Mouse (Mus musculus): Measurements from ENCODE around the gene Kifc1. TPM values are rescaled to one million over a fixed set of nuclear protein-coding genes. Genes with fewer than 3 reads are reported as not detected.
"Not testable (repeated sequence)": the region's sequence is repeated elsewhere in the genome, so short reads cannot be mapped to it uniquely, and the experiment has no call there.

The Kifc1 gene
- polyA plus RNA-seq, 1 experiment from 2014 or later = 2.6 TPM

DNA sequence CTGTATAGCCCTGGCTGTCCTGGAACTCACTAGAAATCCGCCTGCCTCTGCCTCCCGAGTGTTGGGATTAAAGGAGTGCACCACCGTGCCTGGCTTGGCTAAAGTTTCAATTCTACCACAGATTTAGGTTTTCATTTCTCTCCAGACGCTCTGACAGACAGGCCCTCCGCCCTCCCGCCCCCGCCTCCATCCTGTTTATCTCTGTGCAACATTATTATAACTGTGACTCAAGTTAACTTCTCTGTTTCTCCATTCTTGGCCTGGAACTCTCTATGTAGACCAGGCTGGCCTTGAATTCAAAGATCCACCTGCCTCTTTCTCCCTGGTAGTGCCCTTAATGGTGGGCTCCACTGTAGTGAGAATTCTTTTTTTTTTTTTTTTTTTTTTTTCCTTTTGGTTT lies 12.0 kb upstream of the Kifc1 start:
- 49% methylated on average over 7 of the region's 7 CpGs for WGBS (ENCODE audit: insufficient replicate concordance)
- Histone ChIP-seq H3K9ac (replicated peaks) (no peak overlapping the region), H3K9me3 (ENCODE audit: low read length) (no peaks in the 10 kb centered on the region), H3K27ac (ENCODE audit: low read depth) (peak overlapping the region; percentile 31; the same call in 1 of the 2 replicates), H3K4me2 (ENCODE audit: low read depth, low read length) (0 out of 2 replicates have a peak overlapping the region, but pooled peaks have one; percentile 9), H3K27me3 (ENCODE audit: insufficient read depth, low read length) (no peaks in the 10 kb centered on the region), H3K4me3 (ENCODE audit: low read depth, low read length) (no peak overlapping the region), H3K36me3 (replicated peaks; ENCODE audit: insufficient read depth, low read length) (no peaks in the 10 kb centered on the region), H3K4me1 (ENCODE audit: insufficient read depth) (peaks cover 29% of the 10 kb centered on the region)
- ATAC-seq (peak; percentile 19; the same call in 1 of the 2 replicates), DNase-seq (no peak)
- TF ChIP-seq EP300 (IDR thresholded peaks at IDR 0.05; ENCODE audit: low read depth) = no peak
- no peak for TF ChIP-seq CTCF (IDR thresholded peaks at IDR 0.05; ENCODE audit: low read depth)

DNA sequence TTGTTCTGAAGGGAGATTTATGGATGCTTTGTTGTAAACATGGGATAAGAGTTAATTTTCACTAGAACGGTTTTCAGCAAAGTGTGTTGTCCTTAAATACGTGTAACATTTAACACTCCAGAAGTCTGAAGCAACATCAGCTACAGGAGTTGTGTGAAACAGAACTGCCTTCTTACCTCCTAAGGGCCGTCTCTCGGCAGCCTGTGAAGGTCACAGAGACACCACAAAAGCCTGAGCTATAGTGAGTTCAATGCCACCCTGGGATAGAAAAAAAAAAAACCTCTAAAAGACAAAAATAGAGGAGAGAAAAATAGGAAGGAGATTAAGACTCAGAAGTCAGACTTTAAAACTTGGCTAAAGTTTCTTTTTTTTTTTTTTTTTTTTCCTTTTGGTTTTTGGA lies 11.6 kb upstream of the Kifc1 start:
- no peak for DNase-seq
- Histone ChIP-seq H3K36me3 (replicated peaks; ENCODE audit: insufficient read depth, low read length) (no peaks in the 10 kb centered on the region), H3K4me2 (ENCODE audit: low read depth, low read length) (0 out of 2 replicates have a peak overlapping the region, but pooled peaks have one; percentile 9), H3K27me3 (ENCODE audit: insufficient read depth, low read length) (no peaks in the 10 kb centered on the region), H3K27ac (ENCODE audit: low read depth) (0 out of 2 replicates have a peak overlapping the region, but pooled peaks have one; percentile 34), H3K4me1 (ENCODE audit: insufficient read depth) (peaks cover 29% of the 10 kb centered on the region), H3K9ac (replicated peaks) (no peak overlapping the region), H3K4me3 (ENCODE audit: low read depth, low read length) (no peak overlapping the region), H3K9me3 (ENCODE audit: low read length) (no peaks in the 10 kb centered on the region)
- WGBS (ENCODE audit: insufficient replicate concordance) = 58% methylated on average over 4 of the region's 4 CpGs
- ATAC-seq = no peak
- TF ChIP-seq EP300 (IDR thresholded peaks at IDR 0.05; ENCODE audit: low read depth) (no peak), CTCF (IDR thresholded peaks at IDR 0.05; ENCODE audit: low read depth) (no peak)

- Histone ChIP-seq H3K4me1 (ENCODE audit: insufficient read depth) (peaks cover 29% of the 10 kb centered on the region), H3K9me3 (ENCODE audit: low read length) (no peaks in the 10 kb centered on the region), H3K36me3 (replicated peaks; ENCODE audit: insufficient read depth, low read length) (no peaks in the 10 kb centered on the region), H3K4me2 (ENCODE audit: low read depth, low read length) (no peak overlapping the region), H3K27ac (ENCODE audit: low read depth) (0 out of 2 replicates have a peak overlapping the region, but pooled peaks have one; percentile 34), H3K4me3 (ENCODE audit: low read depth, low read length) (no peak overlapping the region), H3K9ac (replicated peaks) (no peak overlapping the region), H3K27me3 (ENCODE audit: insufficient read depth, low read length) (no peaks in the 10 kb centered on the region)
- ATAC-seq (no peak), DNase-seq (no peak)
- TF ChIP-seq EP300 (IDR thresholded peaks at IDR 0.05; ENCODE audit: low read depth) (no peak), CTCF (IDR thresholded peaks at IDR 0.05; ENCODE audit: low read depth) (no peak)
- WGBS (ENCODE audit: insufficient replicate concordance) = 78% methylated on average over 4 of the region's 4 CpGs
Measured at GRCm38 (mm10) chr17:33901653-33902052, 11.2 kb upstream of the Kifc1 start.

GRCm38 (mm10) chr17:33900989-33901314 lies 10.5 kb upstream of the Kifc1 start:
- Histone ChIP-seq H3K9ac (replicated peaks) (no peak overlapping the region), H3K27ac (ENCODE audit: low read depth) (no peak overlapping the region), H3K4me3 (ENCODE audit: low read depth, low read length) (no peak overlapping the region), H3K36me3 (replicated peaks; ENCODE audit: insufficient read depth, low read length) (no peaks in the 10 kb centered on the region), H3K4me2 (ENCODE audit: low read depth, low read length) (no peak overlapping the region), H3K27me3 (ENCODE audit: insufficient read depth, low read length) (no peaks in the 10 kb centered on the region), H3K9me3 (ENCODE audit: low read length) (no peaks in the 10 kb centered on the region), H3K4me1 (ENCODE audit: insufficient read depth) (peaks cover 29% of the 10 kb centered on the region)
- no peak for TF ChIP-seq EP300 (IDR thresholded peaks at IDR 0.05; ENCODE audit: low read depth)
- no peak for ATAC-seq
- WGBS (ENCODE audit: insufficient replicate concordance) = 74% methylated on average over 4 of the region's 4 CpGs
- no peak for DNase-seq

- Histone ChIP-seq H3K4me3 (ENCODE audit: low read depth, low read length) (no peak overlapping the region), H3K27ac (ENCODE audit: low read depth) (peak overlapping the region; percentile 64), H3K9ac (replicated peaks) (no peak overlapping the region), H3K4me2 (ENCODE audit: low read depth, low read length) (0 out of 2 replicates have a peak overlapping the region, but pooled peaks have one; percentile 10), H3K36me3 (replicated peaks; ENCODE audit: insufficient read depth, low read length) (no peaks in the 10 kb centered on the region), H3K4me1 (ENCODE audit: insufficient read depth) (peaks cover 29% of the 10 kb centered on the region), H3K9me3 (ENCODE audit: low read length) (no peaks in the 10 kb centered on the region), H3K27me3 (ENCODE audit: insufficient read depth, low read length) (no peaks in the 10 kb centered on the region)
- 62% methylated on average over 7 of the region's 7 CpGs for WGBS (ENCODE audit: insufficient replicate concordance)
- no peak for ATAC-seq
- no peak for TF ChIP-seq CTCF (IDR thresholded peaks at IDR 0.05; ENCODE audit: low read depth)
- no peak for TF ChIP-seq EP300 (IDR thresholded peaks at IDR 0.05; ENCODE audit: low read depth)
- DNase-seq = no peak
Measured at GRCm38 (mm10) chr17:33900281-33900988, 10.0 kb upstream of the Kifc1 start.

DNA sequence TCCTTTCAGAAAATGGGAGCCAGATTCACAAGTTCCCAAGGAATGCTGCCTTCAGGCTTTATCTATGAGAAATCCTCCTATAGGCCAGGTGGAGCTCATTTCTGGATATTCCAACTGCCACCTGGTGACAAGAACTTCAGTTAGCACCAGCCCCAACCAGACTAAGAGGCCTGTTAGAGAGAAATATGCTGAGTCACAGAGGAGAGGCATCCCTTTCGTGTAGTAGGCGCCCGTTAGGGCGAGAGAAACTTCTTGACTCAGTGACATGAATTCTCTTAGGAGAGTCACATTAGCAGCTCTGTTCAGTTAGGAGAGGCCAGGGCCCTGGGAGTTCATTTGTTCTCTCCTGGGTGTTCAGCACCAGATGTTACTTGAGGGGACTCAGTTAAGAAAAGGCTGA lies 9.2 kb upstream of the Kifc1 start:
- Histone ChIP-seq H3K36me3 (replicated peaks; ENCODE audit: insufficient read depth, low read length) (no peaks in the 10 kb centered on the region), H3K9ac (replicated peaks) (no peak overlapping the region), H3K4me3 (ENCODE audit: low read depth, low read length) (no peak overlapping the region), H3K4me1 (ENCODE audit: insufficient read depth) (peaks cover 29% of the 10 kb centered on the region), H3K27me3 (ENCODE audit: insufficient read depth, low read length) (no peaks in the 10 kb centered on the region), H3K4me2 (ENCODE audit: low read depth, low read length) (no peak overlapping the region), H3K27ac (ENCODE audit: low read depth) (peak overlapping the region; percentile 64), H3K9me3 (ENCODE audit: low read length) (no peaks in the 10 kb centered on the region)
- DNase-seq = no peak
- peak; percentile 62 for ATAC-seq
- 32% methylated on average over 4 of the region's 4 CpGs for WGBS (ENCODE audit: insufficient replicate concordance)
- TF ChIP-seq CTCF (IDR thresholded peaks at IDR 0.05; ENCODE audit: low read depth) = no peak
- TF ChIP-seq EP300 (IDR thresholded peaks at IDR 0.05; ENCODE audit: low read depth) = peak; percentile 43; the same call in 1 of the 2 replicates

- H3K4me1 ChIP-seq (ENCODE audit: insufficient read depth) = peaks cover 24% of the 10 kb centered on the region
- DNase-seq; H3K27me3 ChIP-seq (ENCODE audit: insufficient read depth, low read length); ATAC-seq; H3K4me2 ChIP-seq (ENCODE audit: low read depth, low read length); H3K36me3 ChIP-seq (replicated peaks; ENCODE audit: insufficient read depth, low read length); H3K4me3 ChIP-seq (ENCODE audit: low read depth, low read length); H3K9me3 ChIP-seq (ENCODE audit: low read length): not testable (repeated sequence)
- 78% methylated on average over 4 of the region's 4 CpGs for WGBS (ENCODE audit: insufficient replicate concordance)
- H3K27ac ChIP-seq (ENCODE audit: low read depth) = 0 out of 2 replicates have a peak overlapping the region, but pooled peaks have one; percentile 39
- H3K9ac ChIP-seq (replicated peaks) = 0 out of 2 replicates have a peak overlapping the region, but pooled peaks have one; percentile 13
Measured at GRCm38 (mm10) chr17:33898193-33898592, 7.7 kb upstream of the Kifc1 start.

All from liver, postnatal 0 days (tissue).